Mouse (Mus musculus): Measurements from ENCODE around the gene Mark2. TPM values are rescaled to one million over a fixed set of nuclear protein-coding genes. Genes with fewer than 3 reads are reported as not detected.

Mark2 gene
- polyA plus RNA-seq, 1 experiment from 2014 or later, result 32.6 TPM

DNA sequence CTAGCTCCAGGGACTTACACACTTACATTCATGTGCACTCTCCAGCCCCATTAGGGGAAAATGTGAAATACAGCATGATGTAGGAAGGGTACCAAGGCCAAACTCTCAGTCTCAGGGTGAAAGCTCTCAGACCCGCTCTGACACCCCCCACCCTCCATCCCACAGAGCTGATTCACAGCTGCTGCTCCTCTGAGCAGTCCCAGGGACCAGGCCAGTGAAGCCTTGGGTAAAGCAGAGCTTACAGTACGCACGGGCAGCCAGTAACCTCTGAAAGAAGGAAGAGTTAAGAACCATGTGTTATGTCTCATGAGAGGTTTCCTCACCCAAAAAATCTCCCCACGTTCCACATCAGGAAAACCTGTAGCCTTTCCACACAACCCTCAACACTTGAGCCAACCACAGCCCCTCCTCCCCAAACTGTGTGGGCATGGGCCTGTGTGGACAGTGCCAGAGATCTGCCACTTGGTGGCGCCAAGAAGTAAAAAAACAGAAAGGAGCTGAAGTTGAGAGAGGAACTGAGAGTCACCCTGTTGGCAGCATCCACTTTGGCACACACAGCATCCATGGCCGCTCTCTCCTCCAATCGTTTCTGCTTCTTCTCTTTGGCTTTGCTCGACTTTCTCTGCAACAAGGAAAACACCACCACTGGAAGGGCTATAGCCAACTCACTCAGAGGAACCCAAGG, 107.0 kb downstream of the Mark2 start:
- peaks cover 50% of the 10 kb centered on the region for H3K36me3 ChIP-seq (ENCODE audit: control insufficient read depth, insufficient read depth, low read length)
- WGBS, result 50% methylated on average over 8 of the region's 8 CpGs

DNA sequence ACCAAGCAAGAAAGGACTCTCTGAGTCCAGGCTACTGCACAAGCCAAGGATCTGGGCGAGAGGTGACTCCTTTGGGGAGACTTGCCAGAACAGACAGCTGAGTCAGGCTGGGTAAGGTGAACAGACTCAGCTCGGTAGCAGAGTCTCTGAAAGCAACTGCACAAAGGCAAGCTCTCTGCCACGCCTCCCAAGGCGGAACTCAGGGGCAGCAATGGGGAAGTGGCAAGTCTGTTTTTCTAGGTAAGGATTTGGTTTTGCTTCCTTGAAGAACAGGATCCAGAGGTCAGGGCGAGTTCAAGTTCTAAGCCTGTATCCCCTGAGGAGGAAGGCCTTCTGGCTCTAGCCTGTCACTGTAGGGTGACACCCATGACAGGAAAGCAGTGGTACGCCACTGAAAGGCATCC, 115.1 kb downstream of the Mark2 start:
- Histone ChIP-seq H3K27ac (ENCODE audit: low read depth, low read length) (no peak overlapping the region), H3K9ac (ENCODE audit: low read length) (no peak overlapping the region), H3K4me2 (ENCODE audit: low read length) (no peak overlapping the region), H3K4me3 (ENCODE audit: low read depth, low read length) (no peak overlapping the region), H3K36me3 (ENCODE audit: control insufficient read depth, insufficient read depth, low read length) (peaks cover 55% of the 10 kb centered on the region), H3K4me1 (ENCODE audit: control insufficient read depth, insufficient read depth, low read length) (no peaks in the 10 kb centered on the region), H3K9me3 (replicated peaks; ENCODE audit: control insufficient read depth, low read length) (no peaks in the 10 kb centered on the region), H3K27me3 (replicated peaks; ENCODE audit: control insufficient read depth, insufficient read depth, low read length) (no peaks in the 10 kb centered on the region)
- ATAC-seq (no peak), DNase-seq (ENCODE audit: low spot score) (no peak)
- 79% methylated on average over 6 of the region's 6 CpGs for WGBS

More for the DNA sequence above, 107.0 kb downstream of the Mark2 start:
- H3K4me1 ChIP-seq (ENCODE audit: control insufficient read depth, insufficient read depth, low read length), result peaks cover under 1% of the 10 kb centered on the region
- DNase-seq (ENCODE audit: low spot score) (peak; percentile 89), ATAC-seq (peak; percentile 92)
- no peak overlapping the region for H3K9ac ChIP-seq (ENCODE audit: low read length)
- H3K9me3 ChIP-seq (replicated peaks; ENCODE audit: control insufficient read depth, low read length), result no peaks in the 10 kb centered on the region
- H3K27me3 ChIP-seq (replicated peaks; ENCODE audit: control insufficient read depth, insufficient read depth, low read length), result no peaks in the 10 kb centered on the region
- H3K4me2 ChIP-seq (ENCODE audit: low read length), result no peak overlapping the region
- H3K4me3 ChIP-seq (ENCODE audit: low read depth, low read length), result no peak overlapping the region
- no peak overlapping the region for H3K27ac ChIP-seq (ENCODE audit: low read depth, low read length)

Other genes starting within 250 kb of the Mark2 start
- gene Flrt1, start 236.1 kb downstream of the Mark2 start, polyA plus RNA-seq (2014; fragmentation: Nextera tagmentation; extraction: Ambion mirVana), result 9.5 and 12.2 TPM in 2 replicates
- 262 TPM in 2 replicates for gene Otub1, start 135.5 kb downstream of the Mark2 start, polyA plus RNA-seq (2014; fragmentation: Nextera tagmentation; extraction: Ambion mirVana)
- 772 and 935 TPM in 2 replicates for gene Cox8a, start 124.2 kb downstream of the Mark2 start, polyA plus RNA-seq (2014; fragmentation: Nextera tagmentation; extraction: Ambion mirVana)
- 62.7 and 69.6 TPM in 2 replicates for gene Naa40, start 100.7 kb downstream of the Mark2 start, polyA plus RNA-seq (2014; fragmentation: Nextera tagmentation; extraction: Ambion mirVana)
- gene Rcor2, start 74.5 kb downstream of the Mark2 start, polyA plus RNA-seq (2014; fragmentation: Nextera tagmentation; extraction: Ambion mirVana), result 36.2 and 36.6 TPM in 2 replicates
- gene Spindoc, start 41.1 kb upstream of the Mark2 start, polyA plus RNA-seq (2014; fragmentation: Nextera tagmentation; extraction: Ambion mirVana), result 33.6 and 36.2 TPM in 2 replicates
- gene 2700081O15Rik, start 75.8 kb upstream of the Mark2 start, polyA plus RNA-seq (2014; fragmentation: Nextera tagmentation; extraction: Ambion mirVana), result 22.1 and 24.7 TPM in 2 replicates
- 464 and 468 TPM in 2 replicates for gene Rtn3, start 141.4 kb upstream of the Mark2 start, polyA plus RNA-seq (2014; fragmentation: Nextera tagmentation; extraction: Ambion mirVana)
- 5.9 and 7.1 TPM in 2 replicates for gene Atl3, start 152.2 kb upstream of the Mark2 start, polyA plus RNA-seq (2014; fragmentation: Nextera tagmentation; extraction: Ambion mirVana)
- gene Pla2g16, start 215.6 kb upstream of the Mark2 start, polyA plus RNA-seq (2014; fragmentation: Nextera tagmentation; extraction: Ambion mirVana), result 4.6 and 5.5 TPM in 2 replicates